Mouse (Mus musculus): ENCODE measurements around the gene Kynu.
A peak's percentile ranks its signal among the peaks of the same experiment; 100 is the strongest.

Kynu gene

DNA sequence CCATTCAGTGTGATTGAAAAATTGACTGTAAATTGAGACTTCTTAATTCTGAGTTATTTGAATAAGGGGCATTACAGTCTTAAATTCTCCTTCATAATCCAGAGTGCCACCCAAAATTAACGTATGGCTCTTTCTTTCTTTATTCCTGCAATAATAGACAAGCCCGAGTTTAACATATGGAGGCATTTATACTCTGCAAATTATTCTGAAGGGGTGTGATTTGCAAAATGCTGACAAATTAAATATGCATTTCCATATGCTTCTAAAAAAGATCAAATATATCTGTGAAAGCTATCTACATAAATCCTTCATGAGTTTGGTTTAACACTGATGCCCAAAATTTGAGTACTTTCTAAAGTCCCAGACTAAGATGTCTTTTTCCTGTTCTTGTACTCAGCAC lies 91.8 kb downstream of the Kynu start:
- no peak for DNase-seq (ENCODE audit: low read depth)

DNA sequence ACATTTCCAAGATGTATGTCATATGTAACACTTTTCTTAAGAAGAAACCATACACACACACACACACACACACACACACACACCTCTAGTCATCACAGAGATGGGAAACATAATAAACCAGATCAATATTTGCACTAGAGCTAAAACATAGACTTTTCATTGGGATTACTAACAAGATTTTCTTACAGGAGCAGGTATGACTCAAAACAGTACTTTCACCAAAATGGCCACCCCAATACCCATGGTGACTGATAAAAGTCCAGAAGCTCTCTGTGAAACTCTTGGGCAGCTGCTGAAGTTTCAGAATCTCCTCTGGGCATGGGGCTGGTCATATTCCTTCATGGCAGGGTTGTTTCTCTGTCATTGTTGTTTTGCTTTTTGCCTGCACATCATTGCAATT lies 114.5 kb downstream of the Kynu start:
- no peak for DNase-seq (ENCODE audit: low read depth)

GRCm38 (mm10) chr2:43673619-43674018 lies 118.5 kb downstream of the Kynu start:
- peak; percentile 69 for DNase-seq (ENCODE audit: low read depth)

DNA sequence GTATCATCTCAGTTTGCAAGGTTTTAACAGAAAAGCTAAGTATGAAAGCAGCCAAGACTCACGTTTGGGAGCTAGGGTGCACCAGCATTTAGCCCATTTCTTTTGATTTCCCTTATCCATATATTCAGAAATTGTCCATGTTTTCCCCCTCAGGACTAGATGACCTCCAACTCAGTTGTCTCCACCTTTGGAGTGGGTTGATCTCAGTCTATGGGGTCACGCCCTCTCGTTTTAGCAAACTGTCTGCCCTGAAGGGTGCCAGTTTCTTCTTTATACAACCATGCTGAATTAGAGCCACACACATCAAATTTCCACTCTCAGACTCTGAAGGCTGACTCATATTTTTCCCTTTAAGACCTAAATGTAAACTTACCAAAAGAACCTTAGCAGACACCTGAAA lies 119.0 kb downstream of the Kynu start:
- no peak for DNase-seq (ENCODE audit: low read depth)

DNA sequence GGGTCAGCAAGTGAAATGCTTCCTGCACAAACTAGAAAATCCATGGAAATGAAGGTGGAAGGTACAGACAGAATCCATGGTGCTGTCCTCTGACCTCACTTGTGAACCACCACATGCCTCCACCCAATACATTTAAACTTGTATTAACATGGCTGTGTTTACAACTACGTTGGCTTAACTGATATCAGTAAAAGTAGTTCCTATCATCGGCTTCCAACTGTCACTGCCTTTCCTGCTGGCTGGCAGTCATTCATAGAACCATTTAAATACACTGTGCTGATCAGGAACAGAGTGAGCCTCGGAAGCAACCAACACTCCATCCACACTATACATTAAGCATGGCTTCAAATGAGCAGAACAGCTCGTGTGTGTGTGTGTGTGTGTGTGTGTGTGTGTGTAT lies 120.1 kb downstream of the Kynu start:
- DNase-seq (ENCODE audit: low read depth), result no peak

DNA sequence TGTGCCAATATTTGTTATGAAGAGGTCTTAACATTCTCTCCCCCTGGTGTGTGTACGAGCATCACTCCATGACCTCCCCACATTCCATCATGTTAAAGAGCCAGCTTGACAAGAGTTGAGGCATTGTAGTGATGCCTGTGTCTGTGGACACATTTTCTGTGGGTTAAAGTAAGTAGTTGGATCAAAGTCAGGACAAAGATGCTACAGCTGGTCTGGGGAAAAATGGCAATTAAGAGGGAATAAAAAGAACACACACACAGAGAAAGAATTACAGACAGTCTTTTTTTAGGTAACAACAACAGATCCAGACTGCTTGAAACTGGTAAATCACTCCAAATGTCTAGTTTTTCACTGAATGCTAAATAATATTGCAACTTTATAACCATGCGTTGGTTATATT lies 135.3 kb downstream of the Kynu start:
- no peak for DNase-seq (ENCODE audit: low read depth)

DNA sequence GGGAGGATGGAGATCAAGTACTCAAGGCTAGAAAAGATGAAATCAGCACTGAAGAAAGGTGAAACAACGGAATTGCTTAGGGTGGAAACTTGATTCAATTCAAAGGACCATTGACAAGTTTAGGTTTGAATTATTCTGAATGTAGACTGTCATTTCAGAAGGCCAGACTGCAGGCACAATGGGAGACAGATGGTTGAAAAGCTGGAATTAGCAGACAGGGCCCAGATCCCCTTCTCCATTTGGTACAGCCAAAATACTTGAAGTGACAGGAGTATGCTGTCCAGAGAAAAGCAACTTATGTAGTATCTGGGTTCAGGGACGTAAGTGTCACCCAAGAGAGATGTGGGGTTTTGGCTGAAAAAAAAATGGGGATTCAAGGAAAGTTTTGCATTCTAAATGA lies 136.2 kb downstream of the Kynu start:
- DNase-seq (ENCODE audit: low read depth), result no peak

DNA sequence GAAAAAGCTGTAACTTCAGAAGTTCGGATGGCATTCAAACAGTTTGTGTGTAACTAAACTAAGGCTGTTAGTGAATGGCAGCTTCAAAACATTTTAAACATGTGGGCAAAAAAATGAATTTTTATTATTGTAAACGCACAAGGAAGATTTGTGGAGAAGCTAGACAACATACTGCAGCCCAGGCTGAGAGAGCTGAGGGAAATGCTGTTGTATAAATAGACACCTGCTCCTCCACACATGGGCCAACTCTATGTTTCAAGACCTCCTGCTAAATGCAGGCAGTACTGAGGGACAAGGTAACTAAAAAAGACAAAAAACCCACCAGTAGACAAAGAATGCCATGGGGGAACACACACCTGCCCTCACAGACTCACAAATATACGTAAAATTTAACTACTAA lies 140.5 kb downstream of the Kynu start:
- no peak for DNase-seq (ENCODE audit: low read depth)

DNA sequence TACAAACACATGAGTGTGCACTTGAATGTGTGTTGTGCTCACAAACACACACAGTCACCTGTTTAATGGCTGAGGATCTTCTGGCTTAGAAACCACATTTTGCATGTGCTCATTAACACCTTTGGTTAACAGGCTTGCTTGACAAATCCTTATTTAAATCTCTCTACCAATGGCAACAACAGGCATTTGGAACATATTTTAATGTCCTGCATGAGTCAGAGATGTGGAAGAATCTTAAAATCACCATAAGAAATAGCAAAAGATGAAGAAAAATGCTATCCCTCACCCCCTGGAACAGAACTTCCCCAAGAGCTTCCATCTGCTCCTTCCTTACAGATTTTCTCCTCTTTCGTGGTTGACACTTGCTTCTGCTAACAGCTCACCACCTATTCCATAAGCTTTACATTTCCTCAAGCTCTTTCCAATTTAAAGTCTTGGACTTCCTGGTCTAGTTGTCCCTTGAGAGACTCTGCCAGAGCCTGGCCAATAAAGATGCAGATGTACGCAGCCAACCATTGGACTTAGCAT lies 157.5 kb downstream of the Kynu start:
- no peak for DNase-seq (ENCODE audit: low read depth)

DNA sequence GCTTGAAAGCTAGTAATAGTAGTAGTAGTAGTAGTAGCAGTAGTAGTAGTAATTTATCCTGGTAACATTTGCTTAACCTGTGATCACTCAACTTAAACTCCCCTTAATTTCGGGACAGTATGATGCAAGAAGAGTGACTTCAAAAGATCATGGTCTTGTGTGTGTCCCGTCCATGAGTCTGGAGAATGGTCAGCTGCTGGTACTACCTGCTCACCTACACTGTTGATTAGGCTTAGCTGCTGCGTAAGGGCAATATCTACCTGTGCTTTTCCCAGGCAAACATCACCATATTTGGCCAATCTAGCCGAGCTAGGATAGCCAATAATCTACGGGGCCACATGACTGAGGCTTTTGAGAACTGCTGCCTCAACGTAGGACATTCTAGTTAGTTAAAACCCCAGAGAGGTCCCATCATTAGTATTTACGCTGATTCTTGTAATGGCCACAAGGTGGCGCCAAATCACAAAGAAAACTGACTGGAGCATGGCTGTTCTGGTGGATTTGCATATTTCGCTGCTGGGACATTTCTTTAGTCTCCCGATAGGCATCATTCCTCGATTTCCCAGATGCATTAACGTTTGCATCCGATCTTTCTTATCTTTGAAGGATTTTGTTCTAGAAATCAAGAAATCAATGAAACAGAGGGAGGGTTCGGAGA lies 167.4 kb downstream of the Kynu start:
- DNase-seq (ENCODE audit: low read depth), result peak; percentile 74

GRCm38 (mm10) chr2:43723104-43723541 lies 168.0 kb downstream of the Kynu start:
- DNase-seq (ENCODE audit: low read depth), result no peak

GRCm38 (mm10) chr2:43727181-43727580 lies 172.1 kb downstream of the Kynu start:
- DNase-seq (ENCODE audit: low read depth), result no peak

- no peak for DNase-seq (ENCODE audit: low read depth)
Observed at GRCm38 (mm10) chr2:43727693-43728092, 172.6 kb downstream of the Kynu start.

GRCm38 (mm10) chr2:43728831-43729230 lies 173.7 kb downstream of the Kynu start:
- DNase-seq (ENCODE audit: low read depth), result no peak

Measured in c-Kit-positive CD71-negative TER-119-negative erythroid progenitor cells, embryonic 14.5 days (primary cell).